Mouse (Mus musculus): ENCODE data around the gene Pdia5.

- no peak for TF ChIP-seq CTCF (conservative IDR thresholded peaks at IDR 0.05; ENCODE audit: low read length)
- TF ChIP-seq NANOG (IDR thresholded peaks at IDR 0.05; ENCODE audit: borderline replicate concordance, low read length): no peak
These were observed 51.6 kb downstream of the Pdia5 start for GRCm38 (mm10) chr16:35439046-35439445.

All from E14TG2a.4 (cell line).